Mouse (Mus musculus) hindbrain, embryonic 12.5 days (tissue): ENCODE measurements around the gene Sap25. TPM values are rescaled to one million over a fixed set of nuclear protein-coding genes. Genes with fewer than 3 reads are reported as not detected.

Experiments used
- polyA plus RNA-seq: library from polyadenylated mRNA; unstranded; fragments of >200 nt; fragmentation: Nextera tagmentation; extraction: Ambion mirVana; gene quantifications from 2 replicates; pipeline ENCODE4 v1.2.1, GENCODE M21; 2016

Gene Sap25
- polyA plus RNA-seq, 1 experiment from 2014 or later: 7.6 TPM

Other genes starting within 250 kb of the Sap25 start
- 0.09 and 0.15 TPM in 2 replicates for gene Zan, start 164.3 kb upstream of the Sap25 start, polyA plus RNA-seq
- 60.7 and 61.3 TPM in 2 replicates for gene Pop7, start 138.8 kb upstream of the Sap25 start, polyA plus RNA-seq
- 17.9 and 19.0 TPM in 2 replicates for gene Gigyf1, start 122.8 kb upstream of the Sap25 start, polyA plus RNA-seq
- not detected in 2 replicates for gene Epo, start 108.1 kb upstream of the Sap25 start, polyA plus RNA-seq
- 466 and 467 TPM in 2 replicates for gene Gnb2, start 107.8 kb upstream of the Sap25 start, polyA plus RNA-seq
- gene Actl6b, start 87.8 kb upstream of the Sap25 start, polyA plus RNA-seq: 103 and 108 TPM in 2 replicates
- gene Tfr2, start 71.5 kb upstream of the Sap25 start, polyA plus RNA-seq: 3.3 and 3.4 TPM in 2 replicates
- gene Mospd3, start 40.3 kb upstream of the Sap25 start, polyA plus RNA-seq: 38.7 and 40.0 TPM in 2 replicates
- gene Pcolce, start 27.6 kb upstream of the Sap25 start, polyA plus RNA-seq: 66.6 and 82.5 TPM in 2 replicates
- 0.23 and 0.25 TPM in 2 replicates for gene Fbxo24, start 12.3 kb upstream of the Sap25 start, polyA plus RNA-seq
- 32.4 and 34.3 TPM in 2 replicates for gene Lrch4, start 12.2 kb upstream of the Sap25 start, polyA plus RNA-seq
- 8.3 and 10.8 TPM in 2 replicates for gene Gm20605, start 12.2 kb upstream of the Sap25 start, polyA plus RNA-seq
- 0.10 and 0.22 TPM in 2 replicates for gene Irs3, start 4.4 kb downstream of the Sap25 start, polyA plus RNA-seq
- 21.2 and 22.4 TPM in 2 replicates for gene Agfg2, start 43.4 kb downstream of the Sap25 start, polyA plus RNA-seq
- gene Nyap1, start 100.3 kb downstream of the Sap25 start, polyA plus RNA-seq: 20.9 and 22.2 TPM in 2 replicates
- gene Tsc22d4, start 104.4 kb downstream of the Sap25 start, polyA plus RNA-seq: 81.8 and 82.9 TPM in 2 replicates
- 55.1 and 59.7 TPM in 2 replicates for gene Ppp1r35, start 137.5 kb downstream of the Sap25 start, polyA plus RNA-seq
- gene Mepce, start 146.3 kb downstream of the Sap25 start, polyA plus RNA-seq: 11.0 and 14.8 TPM in 2 replicates
- gene Zcwpw1, start 146.5 kb downstream of the Sap25 start, polyA plus RNA-seq: 19.5 and 20.1 TPM in 2 replicates
- gene Pilra, start 194.9 kb downstream of the Sap25 start, polyA plus RNA-seq: 0.21 and 1.1 TPM in 2 replicates
- gene Pilrb1, start 216.8 kb downstream of the Sap25 start, polyA plus RNA-seq: not detected in 2 replicates
- not detected in 2 replicates for gene Pilrb2, start 230.5 kb downstream of the Sap25 start, polyA plus RNA-seq